Mouse (Mus musculus): ENCODE data around the gene Olfr1347.

- TF ChIP-seq POLR2A (IDR thresholded peaks at IDR 0.05; ENCODE audit: insufficient read depth, low read depth, low read length) (no peak), CTCF (IDR thresholded peaks at IDR 0.05; ENCODE audit: insufficient read depth, low read depth, low read length) (no peak)
These were observed 32.6 kb downstream of the Olfr1347 start, which contains the start of gene Olfr1346 for GRCm38 (mm10) chr7:6466951-6467350.

Measured in olfactory bulb, adult 2 months (tissue).